Mouse (Mus musculus): ENCODE measurements around the gene Ly6g6f. TPM values are rescaled to one million over a fixed set of nuclear protein-coding genes. Genes with fewer than 3 reads are reported as not detected.
"Not testable (repeated sequence)": the region's sequence is repeated elsewhere in the genome, so short reads cannot be mapped to it uniquely, and the experiment has no call there.

Gene Ly6g6f
- total and polyA plus RNA-seq, 2 experiments: 0.07 TPM; not detected in 1

GRCm38 (mm10) chr17:35034896-35035295 is 50.5 kb downstream of the Ly6g6f start:
- H3K4me1 ChIP-seq (ENCODE audit: control insufficient read depth, insufficient read depth, low read length): no peaks in the 10 kb centered on the region
- no peaks in the 10 kb centered on the region for H3K36me3 ChIP-seq (ENCODE audit: control insufficient read depth, insufficient read depth, low read length)
- no peak for DNase-seq (ENCODE audit: extremely low read depth, low read depth, low spot score)
- H3K79me2 ChIP-seq (ENCODE audit: control insufficient read depth, insufficient read depth, low read length): no peaks in the 10 kb centered on the region
- no peak for TF ChIP-seq POLR2A (IDR thresholded peaks at IDR 0.05; ENCODE audit: extremely low read depth, insufficient read depth, low read length)
- no peaks in the 10 kb centered on the region for H3K27me3 ChIP-seq (ENCODE audit: control insufficient read depth, insufficient read depth, low read length)
- no peak overlapping the region for H3K4me3 ChIP-seq (ENCODE audit: insufficient read depth, low read depth, low read length)
- no peak overlapping the region for H3K9ac ChIP-seq (ENCODE audit: low read depth, low read length)
- 49% methylated on average over 6 of the region's 6 CpGs for WGBS
- no peak overlapping the region for H3K27ac ChIP-seq (replicated peaks; ENCODE audit: insufficient read depth, low read depth, low read length)

GRCm38 (mm10) chr17:35033703-35034102 is 51.7 kb downstream of the Ly6g6f start:
- 54% methylated on average over 1 of the region's 1 CpGs for WGBS
- not testable (repeated sequence) for H3K4me3 ChIP-seq (ENCODE audit: insufficient read depth, low read depth, low read length); H3K9ac ChIP-seq (ENCODE audit: low read depth, low read length); H3K27ac ChIP-seq (replicated peaks; ENCODE audit: insufficient read depth, low read depth, low read length); DNase-seq (ENCODE audit: extremely low read depth, low read depth, low spot score); H3K4me1 ChIP-seq (ENCODE audit: control insufficient read depth, insufficient read depth, low read length); H3K36me3 ChIP-seq (ENCODE audit: control insufficient read depth, insufficient read depth, low read length); H3K79me2 ChIP-seq (ENCODE audit: control insufficient read depth, insufficient read depth, low read length); H3K27me3 ChIP-seq (ENCODE audit: control insufficient read depth, insufficient read depth, low read length)

GRCm38 (mm10) chr17:35032323-35032870 is 53.0 kb downstream of the Ly6g6f start:
- no peaks in the 10 kb centered on the region for H3K4me1 ChIP-seq (ENCODE audit: control insufficient read depth, insufficient read depth, low read length)
- no peaks in the 10 kb centered on the region for H3K27me3 ChIP-seq (ENCODE audit: control insufficient read depth, insufficient read depth, low read length)
- no peak overlapping the region for H3K4me3 ChIP-seq (ENCODE audit: insufficient read depth, low read depth, low read length)
- 77% methylated on average over 8 of the region's 8 CpGs for WGBS
- no peaks in the 10 kb centered on the region for H3K36me3 ChIP-seq (ENCODE audit: control insufficient read depth, insufficient read depth, low read length)
- TF ChIP-seq POLR2A (IDR thresholded peaks at IDR 0.05; ENCODE audit: extremely low read depth, insufficient read depth, low read length) (no peak), CTCF (IDR thresholded peaks at IDR 0.05; ENCODE audit: low read depth, low read length) (no peak)
- H3K79me2 ChIP-seq (ENCODE audit: control insufficient read depth, insufficient read depth, low read length): no peaks in the 10 kb centered on the region
- DNase-seq (ENCODE audit: extremely low read depth, low read depth, low spot score): no peak
- H3K27ac ChIP-seq (replicated peaks; ENCODE audit: insufficient read depth, low read depth, low read length): no peak overlapping the region
- no peak overlapping the region for H3K9ac ChIP-seq (ENCODE audit: low read depth, low read length)

GRCm38 (mm10) chr17:35031880-35032279 is 53.5 kb downstream of the Ly6g6f start:
- no peak for DNase-seq (ENCODE audit: extremely low read depth, low read depth, low spot score)
- no peak overlapping the region for H3K4me3 ChIP-seq (ENCODE audit: insufficient read depth, low read depth, low read length)
- H3K27me3 ChIP-seq (ENCODE audit: control insufficient read depth, insufficient read depth, low read length): no peaks in the 10 kb centered on the region
- no peaks in the 10 kb centered on the region for H3K79me2 ChIP-seq (ENCODE audit: control insufficient read depth, insufficient read depth, low read length)
- 88% methylated on average over 7 of the region's 7 CpGs for WGBS
- H3K4me1 ChIP-seq (ENCODE audit: control insufficient read depth, insufficient read depth, low read length): no peaks in the 10 kb centered on the region
- H3K27ac ChIP-seq (replicated peaks; ENCODE audit: insufficient read depth, low read depth, low read length): no peak overlapping the region
- no peaks in the 10 kb centered on the region for H3K36me3 ChIP-seq (ENCODE audit: control insufficient read depth, insufficient read depth, low read length)
- TF ChIP-seq CTCF (IDR thresholded peaks at IDR 0.05; ENCODE audit: low read depth, low read length): no peak
- no peak for TF ChIP-seq POLR2A (IDR thresholded peaks at IDR 0.05; ENCODE audit: extremely low read depth, insufficient read depth, low read length)
- H3K9ac ChIP-seq (ENCODE audit: low read depth, low read length): no peak overlapping the region

- Histone ChIP-seq H3K79me2 (ENCODE audit: control insufficient read depth, insufficient read depth, low read length) (no peaks in the 10 kb centered on the region), H3K27me3 (ENCODE audit: control insufficient read depth, insufficient read depth, low read length) (no peaks in the 10 kb centered on the region), H3K36me3 (ENCODE audit: control insufficient read depth, insufficient read depth, low read length) (no peaks in the 10 kb centered on the region), H3K4me1 (ENCODE audit: control insufficient read depth, insufficient read depth, low read length) (no peaks in the 10 kb centered on the region), H3K4me3 (ENCODE audit: insufficient read depth, low read depth, low read length) (no peak overlapping the region), H3K27ac (replicated peaks; ENCODE audit: insufficient read depth, low read depth, low read length) (no peak overlapping the region), H3K9ac (ENCODE audit: low read depth, low read length) (no peak overlapping the region)
- 93% methylated on average over 11 of the region's 11 CpGs for WGBS
- no peak for DNase-seq (ENCODE audit: extremely low read depth, low read depth, low spot score)
- TF ChIP-seq POLR2A (IDR thresholded peaks at IDR 0.05; ENCODE audit: extremely low read depth, insufficient read depth, low read length) (no peak), CTCF (IDR thresholded peaks at IDR 0.05; ENCODE audit: low read depth, low read length) (no peak)
These were observed 54.1 kb downstream of the Ly6g6f start for GRCm38 (mm10) chr17:35031272-35031671.

Other genes with a start within 250 kb of the Ly6g6f start
Only the 30 nearest of the 46 such genes appear.
- gene Hspa1b, start 126.4 kb downstream of the Ly6g6f start, total RNA-seq (2014; rRNA removed): 3.6 and 10.1 TPM in 2 replicates
- 10.0 and 11.2 TPM in 2 replicates for gene Hspa1b, start 126.4 kb downstream of the Ly6g6f start, polyA plus RNA-seq (2012; rRNA removed)
- not detected in 2 replicates for gene Gm20481, start 115.7 kb downstream of the Ly6g6f start, total RNA-seq (2014; rRNA removed)
- gene Gm20481, start 115.7 kb downstream of the Ly6g6f start, polyA plus RNA-seq (2012; rRNA removed): not detected in 2 replicates
- 0.18 and 0.60 TPM in 2 replicates for gene Hspa1a, start 113.5 kb downstream of the Ly6g6f start, total RNA-seq (2014; rRNA removed)
- gene Hspa1a, start 113.5 kb downstream of the Ly6g6f start, polyA plus RNA-seq (2012; rRNA removed): 0.45 TPM in 2 replicates
- gene Hspa1l, start 112.9 kb downstream of the Ly6g6f start, total RNA-seq (2014; rRNA removed): 0.18 TPM in 1 of 2 replicates, not detected in the other
- 0.05 TPM in 1 of 2 replicates, not detected in the other for gene Hspa1l, start 112.9 kb downstream of the Ly6g6f start, polyA plus RNA-seq (2012; rRNA removed)
- gene Lsm2, start 103.7 kb downstream of the Ly6g6f start, total RNA-seq (2014; rRNA removed): 7.9 and 11.1 TPM in 2 replicates
- 55.1 and 63.0 TPM in 2 replicates for gene Lsm2, start 103.7 kb downstream of the Ly6g6f start, polyA plus RNA-seq (2012; rRNA removed)
- gene Vars, start 84.6 kb downstream of the Ly6g6f start, total RNA-seq (2014; rRNA removed): 11.8 and 27.5 TPM in 2 replicates
- gene Vars, start 84.6 kb downstream of the Ly6g6f start, polyA plus RNA-seq (2012; rRNA removed): 39.8 and 52.7 TPM in 2 replicates
- gene Vwa7, start 69.0 kb downstream of the Ly6g6f start, total RNA-seq (2014; rRNA removed): 0.07 and 0.09 TPM in 2 replicates
- gene Vwa7, start 69.0 kb downstream of the Ly6g6f start, polyA plus RNA-seq (2012; rRNA removed): 0.16 and 0.27 TPM in 2 replicates
- gene Sapcd1, start 57.6 kb downstream of the Ly6g6f start, total RNA-seq (2014; rRNA removed): 0.54 TPM in 1 of 2 replicates, not detected in the other
- 0.66 TPM in 1 of 2 replicates, not detected in the other for gene Sapcd1, start 57.6 kb downstream of the Ly6g6f start, polyA plus RNA-seq (2012; rRNA removed)
- 1.0 and 2.0 TPM in 2 replicates for gene Msh5, start 38.9 kb downstream of the Ly6g6f start, total RNA-seq (2014; rRNA removed)
- gene Msh5, start 38.9 kb downstream of the Ly6g6f start, polyA plus RNA-seq (2012; rRNA removed): 1.1 and 3.9 TPM in 2 replicates
- 15.9 and 20.3 TPM in 2 replicates for gene Clic1, start 35.6 kb downstream of the Ly6g6f start, total RNA-seq (2014; rRNA removed)
- 12.2 and 16.8 TPM in 2 replicates for gene Clic1, start 35.6 kb downstream of the Ly6g6f start, polyA plus RNA-seq (2012; rRNA removed)
- 3.0 and 3.6 TPM in 2 replicates for gene Ddah2, start 26.6 kb downstream of the Ly6g6f start, total RNA-seq (2014; rRNA removed)
- gene Ddah2, start 26.6 kb downstream of the Ly6g6f start, polyA plus RNA-seq (2012; rRNA removed): 3.8 and 3.9 TPM in 2 replicates
- gene Ly6g6c, start 20.2 kb downstream of the Ly6g6f start, total RNA-seq (2014; rRNA removed): not detected in 2 replicates
- not detected in 2 replicates for gene Ly6g6c, start 20.2 kb downstream of the Ly6g6f start, polyA plus RNA-seq (2012; rRNA removed)
- 0.18 TPM in 1 of 2 replicates, not detected in the other for gene Mpig6b, start 19.4 kb downstream of the Ly6g6f start, total RNA-seq (2014; rRNA removed)
- gene Mpig6b, start 19.4 kb downstream of the Ly6g6f start, polyA plus RNA-seq (2012; rRNA removed): 0.06 TPM in 1 of 2 replicates, not detected in the other
- 0.37 TPM in 1 of 2 replicates, not detected in the other for gene Ly6g6e, start 8.7 kb downstream of the Ly6g6f start, total RNA-seq (2014; rRNA removed)
- gene Ly6g6e, start 8.7 kb downstream of the Ly6g6f start, polyA plus RNA-seq (2012; rRNA removed): 0.33 and 0.35 TPM in 2 replicates
- gene Ly6g6d, start 7.5 kb downstream of the Ly6g6f start, total RNA-seq (2014; rRNA removed): 0.47 TPM in 1 of 2 replicates, not detected in the other
- 0.24 and 0.67 TPM in 2 replicates for gene Ly6g6d, start 7.5 kb downstream of the Ly6g6f start, polyA plus RNA-seq (2012; rRNA removed)
- gene Abhd16a, start 3.7 kb upstream of the Ly6g6f start, total RNA-seq (2014; rRNA removed): 62.2 and 63.3 TPM in 2 replicates
- gene Abhd16a, start 3.7 kb upstream of the Ly6g6f start, polyA plus RNA-seq (2012; rRNA removed): 78.4 and 83.0 TPM in 2 replicates
- gene Ly6g5c, start 22.7 kb upstream of the Ly6g6f start, total RNA-seq (2014; rRNA removed): not detected in 2 replicates
- not detected in 2 replicates for gene Ly6g5c, start 22.7 kb upstream of the Ly6g6f start, polyA plus RNA-seq (2012; rRNA removed)
- gene Ly6g5b, start 29.8 kb upstream of the Ly6g6f start, total RNA-seq (2014; rRNA removed): 0.40 and 0.46 TPM in 2 replicates
- 0.26 and 0.62 TPM in 2 replicates for gene Ly6g5b, start 29.8 kb upstream of the Ly6g6f start, polyA plus RNA-seq (2012; rRNA removed)
- 9.6 and 9.8 TPM in 2 replicates for gene Gpank1, start 35.8 kb upstream of the Ly6g6f start, total RNA-seq (2014; rRNA removed)
- gene Gpank1, start 35.8 kb upstream of the Ly6g6f start, polyA plus RNA-seq (2012; rRNA removed): 10.5 and 11.4 TPM in 2 replicates
- 60.9 and 111 TPM in 2 replicates for gene Csnk2b, start 36.4 kb upstream of the Ly6g6f start, total RNA-seq (2014; rRNA removed)
- 215 and 228 TPM in 2 replicates for gene Csnk2b, start 36.4 kb upstream of the Ly6g6f start, polyA plus RNA-seq (2012; rRNA removed)
- gene D17H6S53E, start 40.8 kb upstream of the Ly6g6f start, total RNA-seq (2014; rRNA removed): 9.8 and 11.4 TPM in 2 replicates
- gene D17H6S53E, start 40.8 kb upstream of the Ly6g6f start, polyA plus RNA-seq (2012; rRNA removed): 12.4 and 18.3 TPM in 2 replicates
- gene Apom, start 46.4 kb upstream of the Ly6g6f start, total RNA-seq (2014; rRNA removed): 432 and 465 TPM in 2 replicates
- 510 and 575 TPM in 2 replicates for gene Apom, start 46.4 kb upstream of the Ly6g6f start, polyA plus RNA-seq (2012; rRNA removed)
- 28.1 and 40.9 TPM in 2 replicates for gene Bag6, start 49.6 kb upstream of the Ly6g6f start, total RNA-seq (2014; rRNA removed)
- 88.4 and 119 TPM in 2 replicates for gene Bag6, start 49.6 kb upstream of the Ly6g6f start, polyA plus RNA-seq (2012; rRNA removed)
- 12.4 and 23.2 TPM in 2 replicates for gene Prrc2a, start 79.3 kb upstream of the Ly6g6f start, total RNA-seq (2014; rRNA removed)
- gene Prrc2a, start 79.3 kb upstream of the Ly6g6f start, polyA plus RNA-seq (2012; rRNA removed): 103 and 144 TPM in 2 replicates
- gene Aif1, start 90.5 kb upstream of the Ly6g6f start, total RNA-seq (2014; rRNA removed): 8.6 and 13.3 TPM in 2 replicates
- gene Aif1, start 90.5 kb upstream of the Ly6g6f start, polyA plus RNA-seq (2012; rRNA removed): 1.6 and 2.5 TPM in 2 replicates
- 10.2 and 13.0 TPM in 2 replicates for gene Lst1, start 102.8 kb upstream of the Ly6g6f start, total RNA-seq (2014; rRNA removed)
- gene Lst1, start 102.8 kb upstream of the Ly6g6f start, polyA plus RNA-seq (2012; rRNA removed): 5.9 and 11.8 TPM in 2 replicates
- 1.8 and 3.0 TPM in 2 replicates for gene Ltb, start 108.8 kb upstream of the Ly6g6f start, total RNA-seq (2014; rRNA removed)
- 2.6 and 4.7 TPM in 2 replicates for gene Ltb, start 108.8 kb upstream of the Ly6g6f start, polyA plus RNA-seq (2012; rRNA removed)
- gene Tnf, start 116.4 kb upstream of the Ly6g6f start, total RNA-seq (2014; rRNA removed): 0.13 TPM in 1 of 2 replicates, not detected in the other
- 0.15 and 0.29 TPM in 2 replicates for gene Tnf, start 116.4 kb upstream of the Ly6g6f start, polyA plus RNA-seq (2012; rRNA removed)
- 0.27 TPM in 1 of 2 replicates, not detected in the other for gene Lta, start 119.7 kb upstream of the Ly6g6f start, total RNA-seq (2014; rRNA removed)
- 0.06 TPM in 1 of 2 replicates, not detected in the other for gene Lta, start 119.7 kb upstream of the Ly6g6f start, polyA plus RNA-seq (2012; rRNA removed)
- gene Gm16181, start 135.2 kb upstream of the Ly6g6f start, total RNA-seq (2014; rRNA removed): 0.37 TPM in 1 of 2 replicates, not detected in the other
- gene Gm16181, start 135.2 kb upstream of the Ly6g6f start, polyA plus RNA-seq (2012; rRNA removed): not detected in 2 replicates

All from liver, adult 2 months (tissue).